In the genomic region with DNA sequence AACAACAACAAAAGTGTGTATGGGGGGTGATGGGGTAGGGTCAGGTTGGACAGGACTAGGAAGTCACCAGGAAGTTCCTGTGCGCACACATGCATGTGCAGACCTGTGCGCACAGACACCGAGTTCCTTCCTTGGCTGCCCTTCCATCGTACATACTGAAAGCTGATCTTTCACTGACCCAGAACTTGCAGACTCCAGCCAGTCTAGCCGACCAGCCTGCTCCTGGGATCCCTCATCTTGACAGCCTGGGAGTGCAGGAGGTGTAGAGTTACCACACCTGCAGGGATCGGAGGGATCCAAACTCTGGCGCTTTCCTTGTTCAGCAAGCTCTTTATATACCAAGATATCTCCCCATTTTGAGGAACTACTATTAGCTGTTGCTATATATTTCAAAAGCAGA, we compare ENCODE assay signal across 11 mouse cellular contexts.
DNase-seq lines count a peak whose midpoint lies in the region; ATAC-seq and TF ChIP-seq lines count a peak whose summit lies in the region.
"Had no signal": no experiment of that assay in that cellular context is flagged by ENCODE, and none has a peak within 500 bp of the region (broad histone marks: within the 10 kb centered on the region; RNA-seq: fewer than 3 reads in every experiment).

No protein-coding gene starts in this region.

- no peak for TF ChIP-seq CTCF in lung, embryonic 14.5 days (IDR thresholded peaks at IDR 0.05; ENCODE audit: low read depth)
- no peak for TF ChIP-seq CTCF in lung, adult 2 months (IDR thresholded peaks at IDR 0.05; ENCODE audit: insufficient read depth, low read length)

- H3K9me3 ChIP-seq in lung, embryonic 14.5 days (ENCODE audit: low read depth, low read length): no peaks in the 10 kb centered on the region
- H3K9me3 ChIP-seq in heart, embryonic 14.5 days (ENCODE audit: control insufficient read depth, low read length): no peaks in the 10 kb centered on the region
- H3K9me3 ChIP-seq in stomach, embryonic 15.5 days: no peaks in the 10 kb centered on the region
- H3K9me3 ChIP-seq: forebrain, embryonic 10.5 days; liver, embryonic 15.5 days; neural tube, embryonic 13.5 days had no signal

- peak; percentile 63 for DNase-seq in gastrocnemius, adult 18-20 months (ENCODE audit: low spot score)
- no peak for DNase-seq in gastrocnemius, postnatal 10 days
- DNase-seq in lung, embryonic 14.5 days: no peak
- no peak for DNase-seq in lung, adult 2 months
- no peak for DNase-seq in left cerebral cortex, postnatal 36 days (ENCODE audit: low spot score in 2 of 2)
- DNase-seq in left cerebral cortex, adult 8-10 months (ENCODE audit: low spot score in 2 of 2): no peak

- H3K36me3 ChIP-seq in lung, embryonic 14.5 days (ENCODE audit: insufficient read depth): peaks cover 20% of the 10 kb centered on the region
- peaks cover 15% of the 10 kb centered on the region for H3K36me3 ChIP-seq in heart, embryonic 14.5 days (ENCODE audit: control insufficient read depth, insufficient read depth, low read length)
- H3K36me3 ChIP-seq in stomach, embryonic 15.5 days: peaks cover 2% of the 10 kb centered on the region
- H3K36me3 ChIP-seq: neural tube, embryonic 13.5 days had no signal

- H3K9ac ChIP-seq in lung, embryonic 14.5 days: no peak overlapping the region
- no peak overlapping the region for H3K9ac ChIP-seq in heart, embryonic 14.5 days (ENCODE audit: low read length)
- H3K9ac ChIP-seq in stomach, embryonic 15.5 days: no peak overlapping the region
- H3K9ac ChIP-seq: liver, embryonic 15.5 days; neural tube, embryonic 13.5 days had no signal

- intact Hi-C loops in left cerebral cortex, postnatal 36 days (cut with DNase I): no loop called here

- peak; percentile 47; the same call in 1 of the 2 replicates for ATAC-seq in lung, embryonic 14.5 days (ENCODE audit: insufficient read depth)
- ATAC-seq in heart, embryonic 14.5 days (ENCODE audit: insufficient number of reproducible peaks, insufficient read depth, low FRiP score, low read depth): no peak; the same call in 1 of the 2 replicates
- ATAC-seq in stomach, embryonic 15.5 days (ENCODE audit: insufficient read depth, low FRiP score, low read depth): no peak

- H3K4me3 ChIP-seq in lung, embryonic 14.5 days (ENCODE audit: low read depth, low read length): no peak overlapping the region
- H3K4me3 ChIP-seq in lung, adult 2 months (replicated peaks; ENCODE audit: extremely low read depth, low read depth, low read length): no peak overlapping the region
- no peak overlapping the region for H3K4me3 ChIP-seq in heart, embryonic 14.5 days (ENCODE audit: control insufficient read depth in 1 of 2, insufficient read depth in 1 of 2, low read depth in 1 of 2, low read length in 2 of 2)
- H3K4me3 ChIP-seq in stomach, embryonic 15.5 days (replicated peaks): no peak overlapping the region
- H3K4me3 ChIP-seq: forebrain, embryonic 10.5 days; liver, embryonic 15.5 days; neural tube, embryonic 13.5 days had no signal

- 43% methylated on average over 7 of the region's 7 CpGs for WGBS in lung, embryonic 14.5 days
- 47% methylated on average over 7 of the region's 7 CpGs for WGBS in lung, adult 2 months
- WGBS in heart, embryonic 14.5 days: 31% methylated on average over 7 of the region's 7 CpGs
- WGBS in stomach, embryonic 15.5 days: 39% methylated on average over 7 of the region's 7 CpGs

- 0 out of 2 replicates have a peak, but pooled peaks cover 4% of the 10 kb centered on the region for H3K4me1 ChIP-seq in lung, embryonic 14.5 days (ENCODE audit: insufficient read depth)
- no peaks in the 10 kb centered on the region; the same call in 1 of the 2 replicates for H3K4me1 ChIP-seq in lung, adult 2 months (ENCODE audit: control insufficient read depth, insufficient read depth, low read length)
- H3K4me1 ChIP-seq in heart, embryonic 14.5 days (ENCODE audit: control insufficient read depth in 2 of 2, insufficient read depth in 2 of 2, low read length in 2 of 2): peaks cover 9 to 13% of the 10 kb centered on the region in 2 experiments
- peaks cover 11% of the 10 kb centered on the region; the same call in 1 of the 2 replicates for H3K4me1 ChIP-seq in stomach, embryonic 15.5 days
- H3K4me1 ChIP-seq: neural tube, embryonic 13.5 days had no signal

- H3K27me3 ChIP-seq in lung, embryonic 14.5 days (ENCODE audit: insufficient read depth, low read length): no peaks in the 10 kb centered on the region
- H3K27me3 ChIP-seq in heart, embryonic 14.5 days (ENCODE audit: control insufficient read depth, insufficient read depth, low read length): no peaks in the 10 kb centered on the region
- H3K27me3 ChIP-seq in stomach, embryonic 15.5 days (replicated peaks): no peaks in the 10 kb centered on the region
- H3K27me3 ChIP-seq: liver, embryonic 15.5 days; neural tube, embryonic 13.5 days had no signal

- H3K4me2 ChIP-seq in lung, embryonic 14.5 days: no peak overlapping the region
- H3K4me2 ChIP-seq in heart, embryonic 14.5 days (ENCODE audit: low read length): peak overlapping the region; percentile 21; the same call in 1 of the 2 replicates
- no peak overlapping the region for H3K4me2 ChIP-seq in stomach, embryonic 15.5 days
- H3K4me2 ChIP-seq: liver, embryonic 15.5 days; neural tube, embryonic 13.5 days had no signal

- no peak overlapping the region; the same call in 1 of the 2 replicates for H3K27ac ChIP-seq in lung, embryonic 14.5 days (ENCODE audit: low read depth)
- H3K27ac ChIP-seq in heart, embryonic 14.5 days (replicated peaks in 1 of 2; ENCODE audit: control insufficient read depth in 1 of 2, insufficient read depth in 1 of 2, low read depth in 2 of 2, low read length in 2 of 2): peak overlapping the region; percentile 49 to 66; a peak in 3 of 4 replicates
- peak overlapping the region; percentile 61; the same call in 1 of the 2 replicates for H3K27ac ChIP-seq in stomach, embryonic 15.5 days
- H3K27ac ChIP-seq: forebrain, embryonic 10.5 days; liver, embryonic 15.5 days; neural tube, embryonic 13.5 days had no signal

- TF ChIP-seq POLR2A in lung, adult 2 months (IDR thresholded peaks at IDR 0.05; ENCODE audit: borderline replicate concordance, extremely low read depth, low read depth, low read length): no peak
